Mouse (Mus musculus): ENCODE data around the gene Zswim4. TPM values are rescaled to one million over a fixed set of nuclear protein-coding genes. Genes with fewer than 3 reads are reported as not detected.

Zswim4 gene
- polyA plus RNA-seq (2012; rRNA removed) = 36.1 and 37.1 TPM in 2 replicates

GRCm38 (mm10) chr8:84236998-84237473, at the start of gene Zswim4:
Zswim4 (minus strand) TSS chr8:84237055.

GRCm38 (mm10) chr8:84269950-84270773, 33.3 kb upstream of the Zswim4 start, which contains the start of gene Ccdc130:
Ccdc130 (minus strand) TSS chr8:84270380.

GRCm38 (mm10) chr8:84256822-84257610, 20.2 kb upstream of the Zswim4 start, which contains the start of gene Mri1:
Mri1 (minus strand) TSS chr8:84257326.

GRCm38 (mm10) chr8:84249257-84250170, 12.7 kb upstream of the Zswim4 start, which contains the start of gene D8Ertd738e:
D8Ertd738e (minus strand) TSS chr8:84249719.

GRCm38 (mm10) chr8:84185117-84185516, 51.7 kb downstream of the Zswim4 start, which contains the start of gene Nanos3:
Nanos3 (minus strand) TSS chr8:84185217.

Other genes with a start within 250 kb of the Zswim4 start
- gene Samd1, start 239.4 kb downstream of the Zswim4 start, polyA plus RNA-seq (2012; rRNA removed) = 68.8 and 69.5 TPM in 2 replicates
- 1.7 and 1.8 TPM in 2 replicates for gene 1700067K01Rik, start 235.6 kb downstream of the Zswim4 start, polyA plus RNA-seq (2012; rRNA removed)
- 1.9 and 3.5 TPM in 2 replicates for gene 2210011C24Rik, start 224.9 kb downstream of the Zswim4 start, polyA plus RNA-seq (2012; rRNA removed)
- gene Palm3, start 215.6 kb downstream of the Zswim4 start, polyA plus RNA-seq (2012; rRNA removed) = 3.5 and 3.7 TPM in 2 replicates
- gene Il27ra, start 194.5 kb downstream of the Zswim4 start, polyA plus RNA-seq (2012; rRNA removed) = 6.1 and 6.3 TPM in 2 replicates
- 6.3 and 7.4 TPM in 2 replicates for gene Rln3, start 192.1 kb downstream of the Zswim4 start, polyA plus RNA-seq (2012; rRNA removed)
- gene Gm10643, start 171.9 kb downstream of the Zswim4 start, polyA plus RNA-seq (2012; rRNA removed) = 0.75 and 1.1 TPM in 2 replicates
- 48.2 and 48.7 TPM in 2 replicates for gene Rfx1, start 170.2 kb downstream of the Zswim4 start, polyA plus RNA-seq (2012; rRNA removed)
- 76.0 and 80.2 TPM in 2 replicates for gene Dcaf15, start 132.3 kb downstream of the Zswim4 start, polyA plus RNA-seq (2012; rRNA removed)
- 18.3 and 59.6 TPM in 2 replicates for gene Podnl1, start 111.1 kb downstream of the Zswim4 start, polyA plus RNA-seq (2012; rRNA removed)
- gene Cc2d1a, start 89.1 kb downstream of the Zswim4 start, polyA plus RNA-seq (2012; rRNA removed) = 44.9 and 46.5 TPM in 2 replicates
- 4.2 and 5.2 TPM in 2 replicates for gene 4930432K21Rik, start 89.0 kb downstream of the Zswim4 start, polyA plus RNA-seq (2012; rRNA removed)
- 2.2 and 4.2 TPM in 2 replicates for gene Nanos3, start 51.8 kb downstream of the Zswim4 start, polyA plus RNA-seq (2012; rRNA removed)
- gene D8Ertd738e, start 12.7 kb upstream of the Zswim4 start, polyA plus RNA-seq (2012; rRNA removed) = 60.5 and 85.9 TPM in 2 replicates
- gene Mri1, start 20.3 kb upstream of the Zswim4 start, polyA plus RNA-seq (2012; rRNA removed) = 213 and 351 TPM in 2 replicates
- 49.0 and 60.0 TPM in 2 replicates for gene Ccdc130, start 33.3 kb upstream of the Zswim4 start, polyA plus RNA-seq (2012; rRNA removed)
- 104 and 227 TPM in 2 replicates for gene Cacna1a, start 151.4 kb upstream of the Zswim4 start, polyA plus RNA-seq (2012; rRNA removed)

All from ovary, adult 2 months (tissue).